Mouse (Mus musculus) CH12.LX (cell line): ENCODE results near the gene Hipk1. TPM values are rescaled to one million over a fixed set of nuclear protein-coding genes. Genes with fewer than 3 reads are reported as not detected.
"Not testable (repeated sequence)": the region's sequence is repeated elsewhere in the genome, so short reads cannot be mapped to it uniquely, and the experiment has no call there.

Experiments used
- DNase-seq: peaks from one replicate; pipeline ENCODE4 v3.0.0-alpha.2; 2013; ENCODE audit errors: extremely low read depth
- H3K27ac ChIP-seq: 2 replicates; pipeline ENCODE4 v1.5.1; 2012; ENCODE audit warnings: low read depth, mild to moderate bottlenecking, control low read depth, moderate library complexity; ENCODE audit not compliant: insufficient read depth
- H3K27me3 ChIP-seq: replicated peaks from 2 replicates; pipeline ENCODE3; 2012; ENCODE audit warnings: inconsistent platforms
- H3K36me3 ChIP-seq, 2 experiments: replicated peaks in 1 of 2; 2 replicates each; pipeline versions ENCODE3 to v1.6.1; 2012; ENCODE audit warnings: inconsistent platforms in 1 of 2, low read length in 1 of 2, mild to moderate bottlenecking in 1 of 2, mixed read lengths in 1 of 2, moderate library complexity in 1 of 2; ENCODE audit not compliant: control insufficient read depth in 1 of 2, insufficient read depth in 1 of 2
- H3K4me1 ChIP-seq, 2 experiments: 2 replicates each; pipeline ENCODE4 v1.6.1; 2012; ENCODE audit warnings: inconsistent platforms in 1 of 2, moderate library complexity in 1 of 2; ENCODE audit not compliant: insufficient read depth in 2 of 2, control insufficient read depth in 1 of 2
- H3K4me2 ChIP-seq: 2 replicates; pipeline ENCODE4 v1.6.1; 2012; ENCODE audit warnings: low read depth, mild to moderate bottlenecking, control low read depth; ENCODE audit not compliant: poor library complexity, insufficient read depth, severe bottlenecking
- H3K4me3 ChIP-seq, 3 experiments: fragments of 150-350 bp in 1 of 3; sonication (generic) in 1 of 3; replicated peaks in 1 of 3; 2 replicates each; pipeline versions ENCODE3 to v1.5.1; 2011 to 2012; ENCODE audit warnings: low read depth in 2 of 3, low read length in 2 of 3, mild to moderate bottlenecking in 2 of 3, moderate library complexity in 2 of 3, control low read depth in 1 of 3, improper control_type of control experiment in 1 of 3, inconsistent platforms in 1 of 3, mixed read lengths in 1 of 3; ENCODE audit not compliant: poor library complexity in 1 of 3
- H3K79me2 ChIP-seq: replicated peaks from 2 replicates; pipeline ENCODE4 v1.6.1; 2012; ENCODE audit warnings: mild to moderate bottlenecking, moderate library complexity; ENCODE audit not compliant: control insufficient read depth, poor library complexity, insufficient read depth, severe bottlenecking; ENCODE audit errors: extremely low read depth
- H3K9ac ChIP-seq: 2 replicates; pipeline ENCODE4 v1.6.1; 2012; ENCODE audit warnings: low read depth, mild to moderate bottlenecking, control low read depth, moderate library complexity; ENCODE audit not compliant: insufficient read depth
- H3K9me3 ChIP-seq: replicated peaks from 2 replicates; pipeline ENCODE3; 2012; ENCODE audit warnings: low read length, inconsistent platforms, mixed read lengths
- JUN ChIP-seq: IDR thresholded peaks from 2 replicates; pipeline ENCODE4 v1.6.1; 2011; ENCODE audit warnings: low read depth, mild to moderate bottlenecking, low read length, improper control_type of control experiment, moderate library complexity; ENCODE audit not compliant: insufficient read depth
- USF1 ChIP-seq: IDR thresholded peaks from 2 replicates; pipeline ENCODE4 v1.6.1; 2014; ENCODE audit warnings: low read depth, mild to moderate bottlenecking, inconsistent platforms, low read length, improper control_type of control experiment
- dilution Hi-C: fragments of 300-500 bp; cut with MboI; formaldehyde crosslinking; loops from 2 replicates; pipeline ENCODE4 v1.14.3; 2020; ENCODE audit warnings: low sequenced_read_pairs; ENCODE audit not compliant: extremely low pct_unique_long_range_greater_than_20kb, extremely low pct_ligation_motif_present
- in situ Hi-C: fragments of 300-500 bp; cut with MboI; formaldehyde crosslinking; loops from 3 replicates; pipeline ENCODE4 v1.14.3; 2019; ENCODE audit warnings: low sequenced_read_pairs, low pct_ligation_motif_present, low pct_unique_long_range_greater_than_20kb, mixed read lengths
- polyA plus RNA-seq: library from polyadenylated mRNA; unstranded; fragments of >175 nt; gene quantifications from 2 replicates; pipeline ENCODE4 v1.2.1, GENCODE M21; 2012; ENCODE audit warnings: low read depth; ENCODE audit not compliant: insufficient read length
- total RNA-seq, 2 experiments: library from RNA; depleted of rRNA; stranded (reverse); fragments of 300-350 nt in 1 of 2; fragments of >200 nt in 1 of 2; gene quantifications; 2 replicates each; pipeline ENCODE4 v1.2.3; 2012 to 2014

Hipk1 gene
- total and polyA plus RNA-seq, 3 experiments: 26.2 to 35.9 (median 32.7) TPM

DNA sequence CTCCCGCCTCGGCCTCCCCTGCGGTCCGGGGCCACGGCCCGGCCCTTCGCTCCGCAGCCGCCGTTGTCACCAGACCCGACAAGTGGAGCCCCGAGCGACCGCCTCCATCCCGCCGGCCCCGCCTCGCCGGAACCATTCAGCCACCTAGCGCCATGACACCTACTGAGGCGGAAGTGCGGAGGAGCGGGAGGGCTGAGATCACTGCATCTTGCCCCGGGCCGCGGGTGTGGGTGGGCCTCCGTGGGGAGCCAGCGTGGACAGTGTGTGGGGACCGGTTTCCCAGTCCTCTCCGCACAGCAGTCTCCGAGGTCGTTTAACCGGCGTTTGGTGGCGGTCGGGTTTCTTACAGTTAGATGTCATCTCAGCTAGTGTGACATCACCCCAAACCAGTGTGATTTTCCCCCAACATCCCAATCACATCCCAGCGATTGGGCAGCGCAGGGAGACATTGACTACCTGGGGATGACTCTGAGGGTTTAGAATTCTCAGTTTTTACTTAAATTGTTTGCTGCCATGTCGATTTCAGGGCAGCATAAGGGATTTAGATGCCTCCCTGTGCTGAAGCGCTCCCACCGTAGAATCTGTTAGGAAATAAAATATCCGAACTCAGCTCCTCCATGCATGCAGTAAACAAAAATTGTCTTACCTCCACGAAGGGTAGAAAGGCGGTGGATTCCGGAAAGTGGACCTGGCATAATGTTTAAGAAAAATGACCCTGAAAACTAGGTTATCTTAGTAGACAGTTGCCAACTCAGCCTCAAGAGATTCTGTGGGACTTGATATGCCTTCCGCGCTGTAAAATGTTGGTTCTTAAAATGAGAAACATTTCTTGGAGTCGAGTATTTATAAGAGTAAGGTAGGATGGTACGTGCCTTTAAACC lies at the start of gene Hipk1 (continued):
- no peak for TF ChIP-seq USF1
- TF ChIP-seq, all 38 proteins: peak for 16

DNA sequence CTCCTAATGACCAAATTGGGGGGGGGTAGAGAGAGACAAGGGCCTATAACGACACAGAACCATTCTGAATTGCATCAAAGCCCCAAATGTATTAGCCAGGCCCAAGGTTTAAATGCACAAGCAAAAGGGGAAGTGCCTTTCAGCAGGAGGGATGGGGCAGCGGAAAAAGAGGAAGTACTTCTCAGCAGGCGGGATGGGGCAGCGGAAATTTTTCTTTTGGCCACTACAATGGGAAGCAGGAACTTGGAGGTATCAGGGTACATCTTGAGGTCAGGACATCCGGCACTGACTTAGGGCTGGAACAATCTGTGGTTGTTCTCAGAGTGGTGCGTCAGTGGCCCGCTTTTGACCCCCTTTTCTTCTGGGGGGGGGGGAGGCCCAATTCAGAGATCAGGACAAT lies 49.6 kb upstream of the Hipk1 start:
- in situ Hi-C loops: loop anchor here (25.0 kb wide), 1 partner anchor 246 kb away; no protein-coding TSS in a partner anchor
- H3K4me2 ChIP-seq, DNase-seq, H3K27me3 ChIP-seq, dilution Hi-C loops, H3K27ac ChIP-seq, H3K4me3 ChIP-seq, H3K9ac ChIP-seq: not testable (repeated sequence)
- Histone ChIP-seq H3K9me3 (peaks cover 31% of the 10 kb centered on the region), H3K36me3 (peaks cover 22 to 52% of the 10 kb centered on the region in 2 experiments), H3K4me1 (peaks cover 0 to 12% of the 10 kb centered on the region in 2 experiments; a peak in 1 of 4 replicates), H3K79me2 (peaks cover 30% of the 10 kb centered on the region)

DNA sequence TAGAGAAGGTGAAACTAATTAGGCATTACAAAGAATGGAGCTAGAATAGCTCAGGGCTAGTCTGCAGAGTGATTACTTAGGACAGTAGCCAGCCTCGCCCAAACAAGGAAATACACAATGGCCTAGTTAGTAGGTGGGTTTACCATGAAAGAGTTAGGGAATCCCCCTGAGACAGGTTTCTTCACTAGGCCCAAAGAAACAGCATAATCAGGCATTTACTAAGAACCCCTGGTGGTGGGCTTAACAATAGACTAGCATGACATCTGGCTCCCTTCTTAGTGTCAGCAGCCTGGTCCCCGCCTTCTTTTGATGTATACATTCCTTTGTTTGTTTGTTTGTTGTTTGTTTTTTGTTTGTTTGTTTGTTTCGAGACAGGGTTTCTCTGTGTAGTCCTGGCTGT lies 48.8 kb upstream of the Hipk1 start:
- dilution Hi-C loops, H3K4me3 ChIP-seq, H3K9ac ChIP-seq, DNase-seq, H3K4me2 ChIP-seq, H3K27ac ChIP-seq, H3K27me3 ChIP-seq: not testable (repeated sequence)
- in situ Hi-C loops: loop anchor here (25.0 kb wide), 1 partner anchor 247 kb away; no protein-coding TSS in a partner anchor
- H3K4me1 ChIP-seq: peaks cover 3 to 13% of the 10 kb centered on the region in 2 experiments; a peak in 3 of 4 replicates
- peaks cover 31% of the 10 kb centered on the region for H3K9me3 ChIP-seq
- peaks cover 30% of the 10 kb centered on the region for H3K79me2 ChIP-seq
- H3K36me3 ChIP-seq: peaks cover 19 to 47% of the 10 kb centered on the region in 2 experiments

DNA sequence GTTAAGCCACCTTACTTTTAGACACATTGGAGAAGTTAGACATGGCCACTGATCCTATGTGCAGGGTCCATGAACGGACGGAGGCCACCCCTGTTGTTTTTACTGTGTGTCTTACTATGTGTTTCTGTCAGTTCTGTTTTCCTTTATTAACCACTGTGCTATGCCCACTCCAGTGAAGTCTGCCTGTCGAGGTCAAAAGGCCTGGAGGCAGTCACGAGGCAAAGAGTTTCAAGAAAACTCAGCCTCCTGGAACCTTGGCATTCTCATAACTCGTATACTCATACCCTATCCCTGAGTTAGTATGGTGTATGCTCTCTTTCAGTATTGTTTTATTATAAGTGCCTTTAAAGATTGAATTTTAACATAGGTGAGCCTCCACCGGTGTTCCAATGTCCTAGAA lies 48.3 kb upstream of the Hipk1 start:
- H3K27me3 ChIP-seq: no peaks in the 10 kb centered on the region
- dilution Hi-C loops: no loop called here
- no peak overlapping the region for H3K4me3 ChIP-seq
- peaks cover 30% of the 10 kb centered on the region for H3K79me2 ChIP-seq
- no peak overlapping the region for H3K27ac ChIP-seq
- TF ChIP-seq JUN: no peak
- TF ChIP-seq, all 38 proteins: peak for 0
- H3K4me2 ChIP-seq: no peak overlapping the region
- H3K9ac ChIP-seq: no peak overlapping the region
- in situ Hi-C loops: loop anchor here (25.0 kb wide), 1 partner anchor 248 kb away; no protein-coding TSS in a partner anchor
- peaks cover 17 to 42% of the 10 kb centered on the region in 2 experiments for H3K36me3 ChIP-seq
- peaks cover 3 to 12% of the 10 kb centered on the region in 2 experiments; a peak in 3 of 4 replicates for H3K4me1 ChIP-seq
- H3K9me3 ChIP-seq: peaks cover 31% of the 10 kb centered on the region
- DNase-seq: no peak
